Mouse (Mus musculus) spleen, postnatal 36 days (tissue): ENCODE measurements around the gene Smcr8.
"Not testable (repeated sequence)": the region's sequence is repeated elsewhere in the genome, so short reads cannot be mapped to it uniquely, and the experiment has no call there.

Source experiments
- DNase-seq, 2 experiments: peaks; one replicate each; pipeline ENCODE4 v3.0.0; 2022; ENCODE audit warnings: low spot score in 2 of 2, mixed read lengths in 1 of 2

The Smcr8 gene

DNA sequence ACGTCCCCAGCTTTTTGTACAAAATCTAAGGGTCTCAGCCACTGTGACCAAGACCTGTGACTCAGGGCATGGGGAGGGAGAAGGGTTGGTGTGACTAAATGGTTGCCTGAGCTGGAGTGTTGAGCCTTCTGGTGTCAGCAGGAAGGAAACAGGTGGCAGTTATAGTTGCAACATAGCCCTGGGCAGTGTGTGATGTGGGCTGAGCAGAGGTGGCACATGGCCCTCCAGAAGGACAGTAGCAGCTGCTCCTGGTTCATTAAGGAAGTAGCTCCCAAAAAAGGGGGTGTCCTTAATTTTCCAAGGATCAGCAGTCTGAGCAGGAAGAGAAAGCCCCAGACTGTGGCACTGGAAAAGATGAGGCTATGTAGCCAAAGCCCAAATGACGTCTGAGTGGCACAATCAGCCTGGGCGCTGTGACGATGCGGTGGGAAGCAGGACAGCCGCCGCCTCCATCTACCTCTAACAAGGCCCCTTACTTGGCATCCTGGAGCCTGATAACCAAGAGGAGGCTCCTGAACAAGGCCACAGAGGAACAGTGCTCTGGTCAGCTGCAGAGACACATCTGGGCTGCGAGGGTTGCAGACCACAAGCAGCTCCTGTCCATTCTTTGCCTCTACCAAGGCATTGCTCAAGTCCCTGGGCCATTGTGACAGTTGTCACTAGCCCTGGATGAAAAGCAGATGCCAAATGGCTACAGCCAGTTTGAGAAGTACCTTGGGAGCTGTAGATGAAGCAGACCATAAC is 7.0 kb downstream of the Smcr8 start:
- DNase-seq: no peak

DNA sequence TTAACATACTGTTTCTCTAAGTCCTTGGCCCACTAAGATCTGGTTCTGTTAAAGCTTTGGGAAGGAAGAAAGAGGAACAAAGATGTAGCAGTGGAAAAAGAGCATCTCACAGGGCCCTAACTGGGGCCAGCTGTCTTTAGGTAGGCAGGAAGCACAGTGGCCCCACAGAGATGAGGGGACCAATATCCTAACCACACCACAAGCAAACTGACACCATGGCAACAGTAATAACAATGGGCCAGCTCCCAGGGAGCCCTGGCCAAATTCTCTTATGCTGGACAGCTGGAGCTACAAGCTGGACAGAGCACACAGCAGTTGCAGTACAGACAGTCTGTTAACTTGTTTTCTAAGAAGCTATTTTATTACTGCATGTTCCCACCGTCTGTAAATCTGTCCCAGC is 10.3 kb downstream of the Smcr8 start:
- no peak for DNase-seq

DNA sequence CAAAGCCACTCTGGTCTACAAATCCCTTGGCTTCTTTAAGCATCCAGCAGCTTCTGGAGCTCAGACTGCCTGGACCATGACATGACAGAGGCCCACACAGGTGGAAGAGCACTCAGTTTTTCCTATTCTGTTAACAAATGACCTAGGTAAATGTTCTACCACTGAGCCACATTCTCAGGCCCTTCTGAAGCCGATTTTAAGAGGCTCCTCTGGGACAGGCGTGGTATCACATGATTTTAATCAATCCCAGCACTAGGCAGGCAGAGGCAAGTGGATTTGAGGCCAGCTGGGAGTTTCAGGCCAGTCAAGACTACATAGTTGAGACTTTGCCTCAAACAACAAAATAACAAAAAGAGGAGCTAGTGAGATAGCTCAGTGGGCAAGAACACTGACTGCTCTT is 13.1 kb downstream of the Smcr8 start:
- no peak for DNase-seq

DNA sequence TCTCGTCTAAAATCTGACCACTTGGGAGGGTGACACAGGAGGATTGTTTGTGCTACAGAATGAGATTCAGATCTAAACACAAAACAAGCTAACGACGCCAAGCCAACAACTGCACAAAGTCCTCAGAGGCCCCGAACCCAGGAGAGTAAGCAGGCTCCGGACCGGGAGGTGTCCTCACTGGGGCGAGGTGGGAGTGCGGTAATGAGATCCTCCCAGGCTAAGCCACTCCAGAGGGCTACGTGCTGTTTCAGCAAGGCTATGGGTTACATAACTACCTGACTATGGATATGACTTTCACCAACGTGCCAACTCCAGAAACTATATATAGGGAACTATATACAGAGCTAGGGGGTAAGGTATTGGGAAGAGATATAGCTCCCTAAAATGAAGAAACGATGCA is 19.0 kb downstream of the Smcr8 start:
- no peak for DNase-seq

DNA sequence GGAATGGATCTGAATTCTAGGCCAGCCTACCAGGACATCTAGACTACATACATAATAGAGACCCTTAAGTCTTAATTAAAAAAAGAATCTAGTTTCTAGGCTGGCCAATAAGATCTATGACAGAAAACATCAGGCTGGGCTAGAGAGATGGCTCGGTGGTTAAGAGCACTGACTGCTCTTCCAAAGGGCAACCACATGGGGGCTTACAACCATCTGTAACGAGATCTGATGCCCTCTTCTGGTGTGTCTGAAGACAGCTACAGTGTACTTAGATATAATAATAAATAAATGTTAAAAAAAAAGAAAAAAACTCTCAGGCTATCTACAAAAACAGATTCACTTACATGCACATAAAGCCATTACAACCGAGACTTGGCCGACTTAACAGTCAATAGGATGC is 22.7 kb downstream of the Smcr8 start:
- DNase-seq: no peak

DNA sequence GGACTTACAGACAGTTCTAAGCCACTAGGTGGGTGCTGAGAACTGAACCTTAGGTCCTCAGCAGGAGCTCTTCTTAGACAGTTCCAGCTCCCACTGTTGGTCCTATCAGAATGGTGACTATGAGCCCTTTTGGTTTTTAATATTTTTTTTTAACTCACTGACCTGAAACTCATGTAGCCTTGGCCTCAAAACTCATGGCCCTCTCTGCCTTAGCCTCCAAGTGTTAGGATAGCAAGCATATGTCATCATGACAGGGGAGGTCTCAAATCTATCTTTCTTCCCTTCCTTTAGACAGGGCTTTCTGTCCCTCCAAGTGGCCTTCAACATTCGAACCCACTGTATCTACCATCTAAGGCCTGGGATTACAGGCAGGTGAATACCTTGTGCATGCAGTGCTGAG is 23.6 kb downstream of the Smcr8 start:
- DNase-seq: no peak

DNA sequence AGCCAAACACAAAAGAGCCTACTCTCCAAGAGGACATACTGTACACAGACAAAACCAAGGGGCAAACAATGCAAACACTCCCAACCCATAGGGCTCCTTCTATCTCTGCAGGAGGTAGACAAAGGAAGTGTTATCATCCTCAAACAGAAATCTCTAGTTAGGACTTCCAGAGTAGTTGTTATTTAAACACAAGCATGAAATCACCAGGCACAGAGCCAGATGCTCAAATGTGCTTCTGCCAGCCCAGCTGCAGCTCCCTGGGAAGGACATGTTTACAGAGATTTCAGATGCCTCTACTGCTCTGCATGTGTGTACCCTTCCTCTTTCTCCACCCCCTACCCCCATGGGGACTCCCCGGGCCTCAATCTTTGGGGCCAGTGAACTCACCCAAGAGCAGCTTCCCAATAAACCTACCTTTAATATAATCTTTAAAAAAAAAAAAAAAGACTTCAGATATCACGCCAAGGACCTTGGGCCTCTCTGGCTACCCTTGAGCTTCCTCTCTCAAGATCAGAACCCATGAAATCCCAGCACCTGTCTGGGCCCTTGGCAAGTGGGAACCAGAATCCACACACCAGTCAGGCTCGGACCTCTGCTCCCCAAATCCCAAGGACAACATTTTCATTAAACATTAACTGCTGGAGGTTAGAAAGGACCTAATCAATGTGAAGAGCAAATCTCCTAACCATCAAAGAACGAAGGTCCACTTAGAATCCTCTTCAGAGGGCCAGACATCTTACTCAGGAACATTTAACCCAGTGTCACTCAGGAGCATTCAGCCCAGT is 31.2 kb downstream of the Smcr8 start:
- DNase-seq: no peak

DNA sequence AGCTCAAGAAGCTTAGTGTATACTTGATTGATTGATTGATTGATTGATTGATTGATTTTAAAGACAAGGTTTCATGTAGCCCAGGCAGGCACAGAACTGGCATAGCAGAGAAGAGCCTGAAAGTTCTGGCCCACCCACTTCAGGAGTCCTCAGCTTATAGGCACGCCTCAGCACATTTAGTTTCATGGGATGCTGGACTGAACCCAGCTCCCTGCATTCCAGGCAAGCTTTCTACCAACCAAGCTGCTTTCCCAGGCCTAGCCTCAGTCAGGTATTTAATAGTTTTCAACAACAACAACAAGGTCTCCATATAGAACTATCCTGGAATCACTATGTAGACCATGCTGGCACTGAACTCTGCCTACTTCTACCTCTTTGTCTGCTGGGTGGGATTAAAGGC is 32.2 kb downstream of the Smcr8 start:
- no peak for DNase-seq

DNA sequence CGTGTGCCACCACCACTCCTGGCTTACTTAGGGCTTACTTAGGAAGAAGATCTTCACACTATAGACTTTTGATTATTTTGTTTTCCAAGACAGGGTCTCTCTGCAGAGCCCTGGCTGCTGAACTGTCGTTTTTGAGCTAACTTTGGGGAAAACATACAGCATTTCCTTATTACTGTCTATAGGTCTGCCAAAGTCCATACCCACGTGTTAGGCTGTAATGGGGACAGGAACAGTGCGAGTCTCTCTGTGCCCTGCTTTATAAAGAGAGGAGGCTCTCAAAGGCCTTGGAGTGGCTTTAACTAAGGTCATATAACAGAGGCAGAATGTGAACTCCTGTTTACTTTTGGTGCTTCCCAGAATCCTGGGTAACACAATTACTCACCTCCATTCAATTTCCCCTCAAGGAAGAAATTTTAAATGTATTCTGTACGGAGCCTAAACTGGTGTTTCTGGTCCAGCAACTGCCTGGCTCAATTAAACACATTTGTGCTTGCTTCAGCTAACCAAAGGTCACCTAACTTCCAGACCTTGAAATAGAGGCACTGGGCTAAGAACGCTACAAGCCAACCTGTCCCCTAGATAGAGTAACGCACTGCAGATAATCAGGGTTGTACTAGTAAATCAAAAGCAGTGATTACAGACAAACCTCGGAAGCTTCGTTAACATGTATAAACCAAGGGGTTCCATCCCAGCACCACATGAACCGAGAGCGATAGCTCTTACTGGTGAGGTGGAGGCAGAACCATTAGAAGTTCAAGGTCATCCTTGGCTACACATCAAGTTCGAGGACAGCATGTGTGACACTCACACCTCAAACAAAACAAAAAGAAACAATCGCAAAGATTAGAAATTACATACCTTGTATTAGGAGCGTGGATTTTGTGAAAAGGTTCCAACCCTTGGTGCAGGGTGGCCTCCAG is 33.0 kb downstream of the Smcr8 start:
- no peak for DNase-seq

DNA sequence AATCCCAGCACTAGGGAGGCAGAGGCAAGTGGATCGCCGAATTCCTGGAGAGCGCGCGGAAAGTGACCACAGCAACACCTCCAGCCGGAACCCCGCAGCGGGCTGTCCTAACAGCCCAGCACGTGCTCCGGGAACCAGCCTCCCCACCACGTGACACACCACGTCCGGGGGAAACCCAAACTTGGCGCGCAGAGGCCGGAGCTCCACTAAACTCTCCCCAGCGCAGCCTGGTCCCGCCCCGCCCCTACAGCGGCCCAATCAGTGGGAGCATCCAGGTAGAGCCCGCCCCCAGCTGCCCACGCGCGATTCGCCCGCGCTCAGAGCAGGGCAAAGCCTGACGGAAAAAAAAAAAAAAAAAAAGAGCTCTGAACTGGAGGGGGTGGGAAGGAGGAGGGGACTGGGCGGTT is 33.7 kb downstream of the Smcr8 start:
- peak; percentile 93 to 94 for DNase-seq

DNA sequence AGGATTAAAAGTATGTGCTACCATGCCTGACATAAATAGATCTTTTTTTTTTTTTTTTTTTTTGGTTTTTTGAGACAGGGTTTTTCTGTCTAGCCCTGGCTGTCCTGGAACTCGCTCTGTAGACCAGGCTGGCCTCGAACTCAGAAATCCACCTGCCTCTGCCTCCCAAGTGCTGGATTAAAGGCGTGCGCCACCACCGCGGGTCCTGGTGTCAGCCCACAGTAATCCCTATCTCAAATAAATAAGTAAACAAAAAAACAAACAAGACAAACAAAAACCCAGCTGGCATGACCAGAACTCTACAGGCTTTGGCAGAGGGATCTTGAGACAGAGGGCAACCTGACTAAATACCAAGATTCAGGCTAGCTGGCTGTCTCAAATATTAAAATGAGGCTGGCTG is 34.3 kb downstream of the Smcr8 start, which contains the start of gene Shmt1:
Shmt1 (minus strand) TSS at position 101 of the 400 bp plus-strand sequence.
- not testable (repeated sequence) for DNase-seq

DNA sequence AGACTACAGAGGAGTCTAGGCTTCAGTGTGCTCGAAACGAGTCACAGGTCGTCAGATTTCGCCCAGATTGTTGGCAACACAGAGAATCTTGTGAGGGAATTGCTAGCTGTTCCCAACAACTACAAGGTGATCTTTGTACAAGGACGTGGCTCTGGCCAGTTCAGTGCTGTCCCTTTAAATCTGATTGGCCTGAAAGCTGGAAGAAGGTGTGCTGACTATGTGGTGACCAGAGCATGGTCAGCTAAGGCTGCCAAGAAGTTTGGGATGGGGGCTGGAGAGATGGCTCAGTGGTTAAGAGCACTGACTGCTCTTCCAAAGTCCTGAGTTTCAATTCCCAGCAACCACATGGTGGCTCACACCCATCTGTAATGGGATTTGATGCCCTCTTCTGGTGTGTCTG is 39.1 kb downstream of the Smcr8 start:
- no peak for DNase-seq

DNA sequence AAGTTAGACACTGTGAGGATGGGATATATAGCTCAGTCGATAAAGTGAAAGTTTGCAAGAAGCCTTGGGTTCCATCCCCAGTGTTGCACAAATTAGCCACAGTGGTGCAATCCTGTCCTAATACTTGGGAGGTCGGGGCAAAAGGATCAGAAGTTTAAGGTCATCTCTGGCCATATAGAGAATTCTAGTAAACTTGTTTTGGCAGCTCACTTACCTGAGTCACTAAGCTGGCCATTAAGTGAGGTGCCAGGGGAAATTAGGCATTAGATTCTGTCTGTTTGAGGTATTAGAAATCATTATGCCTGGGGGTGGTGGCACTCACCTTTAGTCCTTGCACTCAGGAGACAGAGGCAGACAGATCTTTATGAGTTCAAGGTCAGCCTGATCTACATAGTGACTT is 46.4 kb downstream of the Smcr8 start:
- DNase-seq: no peak

DNA sequence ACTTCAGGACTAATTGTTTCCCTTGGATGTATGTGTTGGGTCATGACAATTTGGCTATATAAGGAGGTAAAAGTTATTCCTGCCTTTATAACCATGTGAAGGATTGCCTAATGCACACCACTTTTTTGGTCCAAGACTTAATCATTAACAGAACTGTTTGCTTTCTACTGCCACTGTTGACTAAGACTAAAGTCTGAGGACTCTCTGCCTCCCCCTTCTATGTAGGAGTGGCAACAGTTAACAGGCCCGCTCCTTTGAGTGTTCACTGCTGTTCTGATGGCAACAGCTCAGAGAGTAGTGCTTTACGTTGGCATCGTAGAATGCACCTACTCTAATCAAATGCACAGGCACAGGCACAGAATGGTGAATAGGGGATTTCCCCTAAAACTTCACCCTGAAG is 47.9 kb downstream of the Smcr8 start:
- no peak for DNase-seq

DNA sequence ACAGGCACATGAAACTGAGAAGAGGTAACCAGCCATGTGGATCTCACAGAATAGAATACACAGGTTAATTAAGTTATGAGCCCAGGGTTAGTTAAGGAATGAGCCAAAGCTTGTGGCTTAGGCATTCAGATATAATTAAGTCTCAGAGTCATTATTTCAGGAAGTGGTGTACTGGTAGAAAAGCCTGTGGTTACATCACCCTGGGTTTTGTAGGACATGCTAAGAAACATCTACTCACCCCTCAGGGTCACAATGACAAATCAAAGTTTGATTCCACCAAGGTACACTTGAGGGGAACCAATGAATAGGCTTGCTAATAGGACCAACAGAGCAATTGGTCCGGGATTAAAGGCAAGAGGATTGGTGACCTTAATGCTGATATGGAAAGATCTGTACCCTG is 49.4 kb downstream of the Smcr8 start:
- no peak for DNase-seq

DNA sequence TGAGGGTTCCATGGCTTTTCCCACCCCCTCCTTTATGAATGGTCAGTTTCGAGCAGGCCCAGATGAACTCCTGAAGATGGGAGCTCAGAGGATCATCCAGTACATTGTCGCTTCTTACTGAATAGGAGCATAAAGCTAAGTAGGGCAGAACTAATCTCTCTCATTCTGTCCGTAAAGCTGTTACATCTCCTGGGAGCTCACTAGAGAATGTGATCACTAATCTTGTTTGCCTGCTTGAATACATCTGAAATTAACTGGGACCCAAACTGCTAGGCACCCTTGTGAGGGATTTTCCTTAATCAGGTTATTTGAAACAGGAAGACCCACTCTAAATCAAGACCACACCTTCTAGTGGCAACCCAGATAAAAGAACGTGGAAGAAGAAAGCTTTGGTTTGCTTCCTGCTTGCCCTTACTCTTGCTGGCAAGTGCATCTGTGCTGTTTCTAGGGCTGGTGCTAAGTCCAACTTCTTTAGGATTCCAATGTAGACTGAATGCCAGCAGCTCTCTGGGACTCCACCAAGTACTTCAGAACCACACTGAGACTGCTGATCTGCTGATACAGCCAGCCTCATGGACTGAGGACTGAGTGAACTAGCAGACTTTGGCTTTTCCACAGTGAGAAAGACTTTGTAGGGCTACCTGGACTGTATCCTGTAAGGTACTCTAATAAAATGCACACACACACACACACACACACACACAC is 50.1 kb downstream of the Smcr8 start:
- DNase-seq: no peak

DNA sequence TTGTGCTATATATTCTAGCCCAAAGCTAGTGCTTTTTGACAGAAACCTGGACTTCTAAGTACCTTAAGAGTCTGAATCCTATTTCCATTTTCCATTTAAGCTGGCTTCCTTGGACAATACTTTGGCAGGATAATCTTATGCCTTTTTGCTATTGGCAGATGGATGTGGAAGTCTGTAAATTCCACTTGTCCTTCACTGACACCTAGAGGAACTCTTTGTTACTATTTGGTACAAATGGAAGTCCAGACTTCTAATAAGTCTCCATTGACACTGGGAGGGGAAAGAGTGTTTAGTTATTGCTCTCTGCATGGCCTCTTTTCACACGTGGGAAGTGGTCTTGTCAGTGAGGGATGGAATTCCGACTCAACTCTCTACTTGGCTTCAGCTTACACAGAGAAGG is 51.6 kb downstream of the Smcr8 start:
- DNase-seq: no peak

DNA sequence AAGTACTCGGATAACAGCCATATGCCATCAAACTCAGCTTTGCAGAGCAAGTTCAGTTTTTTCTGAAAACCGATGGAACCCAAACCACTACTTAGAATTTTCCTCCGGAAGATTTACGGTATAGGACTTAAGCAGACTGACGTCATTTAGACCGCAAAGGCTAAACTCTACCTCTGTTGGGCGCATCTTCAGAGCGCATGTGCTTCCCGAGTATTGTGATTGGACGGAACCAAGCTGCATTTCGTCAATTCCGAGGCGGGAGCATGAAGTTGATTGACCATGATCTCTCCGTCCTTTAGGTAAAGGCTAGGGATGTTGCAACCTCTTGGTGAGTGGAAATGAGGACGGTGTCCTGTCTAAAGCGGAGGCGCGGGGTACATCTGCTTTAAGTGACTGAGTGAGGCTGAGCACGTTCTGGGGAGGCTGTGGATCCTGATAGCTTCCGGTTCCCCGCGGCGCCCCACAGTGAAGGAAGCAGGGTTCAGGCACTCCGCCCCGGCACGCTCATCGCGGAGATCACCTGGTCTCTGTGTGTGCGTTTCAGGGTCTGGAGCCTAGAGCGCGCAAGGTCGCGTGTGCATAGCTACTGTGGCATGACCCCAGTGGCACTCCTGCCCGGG is 53.2 kb downstream of the Smcr8 start, which contains the start of gene Dhrs7b:
Dhrs7b (plus strand) TSS at position 199 of the 620 bp plus-strand sequence.
- DNase-seq: peak; percentile 88 to 91

DNA sequence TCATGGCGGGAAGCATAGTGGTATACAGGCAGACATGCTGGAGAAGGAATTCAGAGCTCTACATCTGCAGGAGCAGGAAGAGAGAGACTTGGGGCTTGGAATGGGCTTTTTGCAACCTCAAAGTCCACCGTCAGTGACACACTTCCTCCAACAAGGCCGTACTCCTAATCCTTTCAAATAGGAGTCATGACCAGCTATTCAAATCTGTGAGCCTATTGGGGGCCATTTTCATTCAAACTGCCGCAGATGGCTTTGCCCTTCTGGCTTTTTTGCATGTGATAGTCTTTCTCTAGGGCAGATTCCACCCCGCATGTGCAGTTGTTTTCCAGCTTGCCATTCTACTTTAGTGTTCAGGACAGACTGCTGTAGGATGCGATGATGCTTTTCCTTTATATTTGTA is 59.6 kb downstream of the Smcr8 start:
- no peak for DNase-seq
